Mouse (Mus musculus): Measurements from ENCODE around the gene Sohlh1. TPM values are rescaled to one million over a fixed set of nuclear protein-coding genes. Genes with fewer than 3 reads are reported as not detected.
"Not testable (repeated sequence)": the region's sequence is repeated elsewhere in the genome, so short reads cannot be mapped to it uniquely, and the experiment has no call there.

The Sohlh1 gene
- polyA plus RNA-seq, 1 experiment = not detected

DNA sequence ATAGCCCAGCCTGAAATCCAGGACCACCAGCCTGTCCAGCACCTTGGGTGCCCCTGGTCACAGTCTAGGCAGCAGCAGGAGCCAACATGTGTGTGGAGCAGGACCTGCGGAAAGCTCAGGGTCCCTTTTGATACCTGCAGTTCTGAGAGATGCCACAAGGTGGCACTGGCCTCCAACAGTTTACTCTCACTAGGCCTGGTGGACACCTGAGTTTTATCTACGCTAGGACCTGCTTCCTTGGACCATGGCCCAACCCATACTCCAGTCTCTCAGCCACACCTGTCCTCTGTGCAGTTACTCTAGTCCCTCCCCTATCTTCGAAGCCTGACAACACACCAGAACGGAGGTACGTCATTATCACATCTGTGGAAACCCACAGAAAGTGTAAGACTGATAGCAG is 10.8 kb downstream of the Sohlh1 start:
- peak; percentile 95 for TF ChIP-seq CTCF (IDR thresholded peaks at IDR 0.05; ENCODE audit: borderline replicate concordance, extremely low read depth, insufficient read depth, insufficient read length)
- TF ChIP-seq POLR2A (IDR thresholded peaks at IDR 0.05; ENCODE audit: borderline replicate concordance, extremely low read depth, insufficient read depth, insufficient read length, poor library complexity, severe bottlenecking) = no peak
- peak; percentile 78 for DNase-seq (ENCODE audit: low read depth)

GRCm38 (mm10) chr2:25830786-25831185 is 16.3 kb downstream of the Sohlh1 start:
- DNase-seq (ENCODE audit: low read depth) = no peak
- TF ChIP-seq POLR2A (IDR thresholded peaks at IDR 0.05; ENCODE audit: borderline replicate concordance, extremely low read depth, insufficient read depth, insufficient read length, poor library complexity, severe bottlenecking) (no peak), CTCF (IDR thresholded peaks at IDR 0.05; ENCODE audit: borderline replicate concordance, extremely low read depth, insufficient read depth, insufficient read length) (no peak)

- no peak for TF ChIP-seq CTCF (IDR thresholded peaks at IDR 0.05; ENCODE audit: borderline replicate concordance, extremely low read depth, insufficient read depth, insufficient read length)
- no peak for TF ChIP-seq POLR2A (IDR thresholded peaks at IDR 0.05; ENCODE audit: borderline replicate concordance, extremely low read depth, insufficient read depth, insufficient read length, poor library complexity, severe bottlenecking)
- DNase-seq (ENCODE audit: low read depth) = no peak
Measured at GRCm38 (mm10) chr2:25828344-25828947, 18.6 kb downstream of the Sohlh1 start.

DNA sequence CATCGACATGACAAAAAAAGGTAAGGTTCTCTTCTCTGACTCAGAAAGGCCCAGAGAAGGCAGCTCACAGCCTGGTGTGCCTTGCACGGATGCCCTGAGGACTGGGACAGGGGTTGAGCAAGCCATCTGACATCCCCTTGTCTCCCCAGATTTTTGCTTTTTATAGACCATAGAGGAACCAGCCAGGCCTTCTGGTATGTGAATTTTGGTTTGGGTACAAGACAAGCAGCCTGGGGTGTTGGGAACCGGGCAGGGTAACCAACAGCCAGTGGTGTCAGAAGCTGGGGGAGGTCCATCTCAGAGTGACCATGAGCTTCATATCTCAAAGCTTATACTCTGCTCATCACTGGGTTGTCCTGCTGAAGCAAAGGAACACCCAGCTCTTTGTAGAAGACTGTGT is 22.3 kb downstream of the Sohlh1 start:
- TF ChIP-seq CTCF (IDR thresholded peaks at IDR 0.05; ENCODE audit: borderline replicate concordance, extremely low read depth, insufficient read depth, insufficient read length) = no peak
- no peak for TF ChIP-seq POLR2A (IDR thresholded peaks at IDR 0.05; ENCODE audit: borderline replicate concordance, extremely low read depth, insufficient read depth, insufficient read length, poor library complexity, severe bottlenecking)
- no peak for DNase-seq (ENCODE audit: low read depth)

- DNase-seq (ENCODE audit: low read depth) = no peak
- TF ChIP-seq CTCF (IDR thresholded peaks at IDR 0.05; ENCODE audit: borderline replicate concordance, extremely low read depth, insufficient read depth, insufficient read length) = no peak
- TF ChIP-seq POLR2A (IDR thresholded peaks at IDR 0.05; ENCODE audit: borderline replicate concordance, extremely low read depth, insufficient read depth, insufficient read length, poor library complexity, severe bottlenecking) = no peak
Measured at GRCm38 (mm10) chr2:25822806-25823205, 24.2 kb downstream of the Sohlh1 start, which contains the start of gene Lcn9. Gene Lcn9 (plus strand): TSS chr2:25823153.

- DNase-seq (ENCODE audit: low read depth) = not testable (repeated sequence)
Measured at GRCm38 (mm10) chr2:25815748-25816147, 31.3 kb downstream of the Sohlh1 start, which contains the start of gene Glt6d1. Gene Glt6d1 (minus strand): TSS chr2:25815848.

DNA sequence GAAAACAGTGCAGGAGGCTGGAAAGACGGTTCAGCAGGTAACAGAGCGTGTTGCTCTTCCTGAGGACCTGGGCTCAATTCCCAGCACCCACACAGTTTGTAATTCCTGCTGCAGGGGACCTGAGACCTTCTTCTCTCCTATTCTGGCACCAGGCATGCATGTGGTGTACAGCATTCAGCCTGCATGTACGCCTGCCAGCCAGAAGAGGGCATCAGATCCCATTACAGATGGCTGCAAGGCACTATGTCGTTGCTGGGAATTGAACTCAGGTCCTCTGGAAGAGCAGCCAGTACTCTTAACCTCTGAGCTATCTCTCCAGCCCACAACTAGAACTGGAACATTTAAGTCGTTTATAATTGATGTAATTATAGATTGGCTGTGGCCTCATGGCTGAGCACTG is 33.7 kb downstream of the Sohlh1 start:
- TF ChIP-seq CTCF (IDR thresholded peaks at IDR 0.05; ENCODE audit: borderline replicate concordance, extremely low read depth, insufficient read depth, insufficient read length) = peak; percentile 12; the same call in 1 of the 2 replicates
- TF ChIP-seq POLR2A (IDR thresholded peaks at IDR 0.05; ENCODE audit: borderline replicate concordance, extremely low read depth, insufficient read depth, insufficient read length, poor library complexity, severe bottlenecking) = no peak
- DNase-seq (ENCODE audit: low read depth) = no peak

DNA sequence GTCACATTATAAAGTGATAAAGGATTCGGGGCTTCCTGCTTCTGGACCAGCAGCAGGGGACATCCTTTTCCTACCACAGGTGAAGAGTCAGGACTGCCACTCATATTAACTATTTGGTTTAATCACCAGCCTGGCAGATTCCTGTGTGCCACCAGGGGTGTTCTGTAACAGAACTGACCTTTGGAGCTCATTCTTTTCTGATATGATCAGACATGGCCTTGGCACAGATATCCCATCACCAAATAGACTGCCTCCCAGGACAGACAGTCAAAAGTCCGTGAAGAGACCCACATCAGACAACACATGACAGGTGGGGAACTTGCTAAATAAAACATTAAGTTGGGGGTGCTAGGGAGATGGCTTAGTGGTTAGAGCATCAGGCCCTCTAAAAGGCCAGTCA is 35.3 kb downstream of the Sohlh1 start:
- TF ChIP-seq CTCF (IDR thresholded peaks at IDR 0.05; ENCODE audit: borderline replicate concordance, extremely low read depth, insufficient read depth, insufficient read length) = no peak
- no peak for TF ChIP-seq POLR2A (IDR thresholded peaks at IDR 0.05; ENCODE audit: borderline replicate concordance, extremely low read depth, insufficient read depth, insufficient read length, poor library complexity, severe bottlenecking)
- no peak for DNase-seq (ENCODE audit: low read depth)

- DNase-seq (ENCODE audit: low read depth) = no peak
- no peak for TF ChIP-seq POLR2A (IDR thresholded peaks at IDR 0.05; ENCODE audit: borderline replicate concordance, extremely low read depth, insufficient read depth, insufficient read length, poor library complexity, severe bottlenecking)
- TF ChIP-seq CTCF (IDR thresholded peaks at IDR 0.05; ENCODE audit: borderline replicate concordance, extremely low read depth, insufficient read depth, insufficient read length) = no peak
Measured at GRCm38 (mm10) chr2:25798065-25798464, 49.0 kb downstream of the Sohlh1 start.

DNA sequence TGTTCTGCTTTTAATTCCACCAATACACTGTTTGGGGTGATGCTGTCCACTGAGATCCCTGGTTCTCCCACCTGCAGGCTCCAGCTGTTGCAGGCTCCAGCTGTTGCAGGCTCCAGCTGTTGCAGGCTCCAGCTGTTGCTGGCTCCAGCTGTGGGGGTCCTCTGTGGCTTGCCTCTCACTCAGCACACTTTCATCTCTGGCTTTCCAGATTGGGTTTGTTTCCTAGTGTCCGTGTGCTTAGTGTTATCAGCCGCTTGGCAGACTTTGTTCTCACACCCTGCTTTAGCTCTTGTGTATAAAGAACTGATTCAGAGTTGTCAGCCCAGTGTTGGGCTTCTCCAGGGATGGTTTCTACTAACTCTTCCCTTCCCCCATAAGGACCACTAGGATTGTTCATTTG is 49.4 kb downstream of the Sohlh1 start:
- TF ChIP-seq POLR2A (IDR thresholded peaks at IDR 0.05; ENCODE audit: borderline replicate concordance, extremely low read depth, insufficient read depth, insufficient read length, poor library complexity, severe bottlenecking) (no peak), CTCF (IDR thresholded peaks at IDR 0.05; ENCODE audit: borderline replicate concordance, extremely low read depth, insufficient read depth, insufficient read length) (no peak)
- DNase-seq (ENCODE audit: low read depth) = no peak

Other genes with a start within 250 kb of the Sohlh1 start
- 86.1 and 87.9 TPM in 2 replicates for gene Rabl6, start 238.7 kb downstream of the Sohlh1 start, polyA plus RNA-seq (2012; rRNA removed)
- 0.03 and 0.07 TPM in 2 replicates for gene Ccdc183, start 229.6 kb downstream of the Sohlh1 start, polyA plus RNA-seq (2012; rRNA removed)
- 31.7 and 34.8 TPM in 2 replicates for gene Tmem141, start 225.2 kb downstream of the Sohlh1 start, polyA plus RNA-seq (2012; rRNA removed)
- 0.92 and 0.97 TPM in 2 replicates for gene Fcna, start 219.2 kb downstream of the Sohlh1 start, polyA plus RNA-seq (2012; rRNA removed)
- gene Lcn8, start 194.1 kb downstream of the Sohlh1 start, polyA plus RNA-seq (2012; rRNA removed) = 0.24 TPM in 1 of 2 replicates, not detected in the other
- not detected in 2 replicates for gene Lcn5, start 189.3 kb downstream of the Sohlh1 start, polyA plus RNA-seq (2012; rRNA removed)
- gene Lcn6, start 170.5 kb downstream of the Sohlh1 start, polyA plus RNA-seq (2012; rRNA removed) = not detected in 2 replicates
- gene Lcn10, start 164.5 kb downstream of the Sohlh1 start, polyA plus RNA-seq (2012; rRNA removed) = not detected in 2 replicates
- gene Obp2a, start 147.2 kb downstream of the Sohlh1 start, polyA plus RNA-seq (2012; rRNA removed) = not detected in 2 replicates
- gene Bmyc, start 140.5 kb downstream of the Sohlh1 start, polyA plus RNA-seq (2012; rRNA removed) = 64.5 and 74.8 TPM in 2 replicates
- not detected in 2 replicates for gene Obp2b, start 110.2 kb downstream of the Sohlh1 start, polyA plus RNA-seq (2012; rRNA removed)
- gene Lcn3, start 81.7 kb downstream of the Sohlh1 start, polyA plus RNA-seq (2012; rRNA removed) = not detected in 2 replicates
- gene Lcn11, start 70.2 kb downstream of the Sohlh1 start, polyA plus RNA-seq (2012; rRNA removed) = not detected in 2 replicates
- not detected in 2 replicates for gene Gm13539, start 65.0 kb downstream of the Sohlh1 start, polyA plus RNA-seq (2012; rRNA removed)
- gene Glt6d1, start 31.4 kb downstream of the Sohlh1 start, polyA plus RNA-seq (2012; rRNA removed) = not detected in 2 replicates
- not detected in 2 replicates for gene Lcn9, start 24.1 kb downstream of the Sohlh1 start, polyA plus RNA-seq (2012; rRNA removed)
- 52.1 and 60.1 TPM in 2 replicates for gene Kcnt1, start 16.5 kb upstream of the Sohlh1 start, polyA plus RNA-seq (2012; rRNA removed)
- gene Camsap1, start 136.0 kb upstream of the Sohlh1 start, polyA plus RNA-seq (2012; rRNA removed) = 32.6 and 71.2 TPM in 2 replicates
- 95.7 and 96.3 TPM in 2 replicates for gene Ubac1, start 174.5 kb upstream of the Sohlh1 start, polyA plus RNA-seq (2012; rRNA removed)

Measured in brain, embryonic 14.5 days (tissue).